Mouse (Mus musculus) splenic B cell, adult 2 months (primary cell): Measurements from ENCODE around the gene 6720489N17Rik.
A peak's percentile ranks its signal among the peaks of the same experiment; 100 is the strongest.
"Not testable (repeated sequence)": the region's sequence is repeated elsewhere in the genome, so short reads cannot be mapped to it uniquely, and the experiment has no call there.

ENCODE experiments used
- DNase-seq: peaks from one replicate; pipeline ENCODE4 v3.0.0-alpha.2; 2011; ENCODE audit warnings: low read depth, low spot score
- H3K27me3 ChIP-seq: 2 replicates; pipeline ENCODE4 v1.6.1; 2012; ENCODE audit warnings: mild to moderate bottlenecking, low read length, moderate library complexity, mixed read lengths; ENCODE audit not compliant: control insufficient read depth, poor library complexity, insufficient read depth, severe bottlenecking
- H3K36me3 ChIP-seq: 2 replicates; pipeline ENCODE4 v1.6.1; 2012; ENCODE audit warnings: mild to moderate bottlenecking, low read length, moderate library complexity, mixed read lengths; ENCODE audit not compliant: control insufficient read depth, poor library complexity, insufficient read depth, severe bottlenecking

Gene 6720489N17Rik

DNA sequence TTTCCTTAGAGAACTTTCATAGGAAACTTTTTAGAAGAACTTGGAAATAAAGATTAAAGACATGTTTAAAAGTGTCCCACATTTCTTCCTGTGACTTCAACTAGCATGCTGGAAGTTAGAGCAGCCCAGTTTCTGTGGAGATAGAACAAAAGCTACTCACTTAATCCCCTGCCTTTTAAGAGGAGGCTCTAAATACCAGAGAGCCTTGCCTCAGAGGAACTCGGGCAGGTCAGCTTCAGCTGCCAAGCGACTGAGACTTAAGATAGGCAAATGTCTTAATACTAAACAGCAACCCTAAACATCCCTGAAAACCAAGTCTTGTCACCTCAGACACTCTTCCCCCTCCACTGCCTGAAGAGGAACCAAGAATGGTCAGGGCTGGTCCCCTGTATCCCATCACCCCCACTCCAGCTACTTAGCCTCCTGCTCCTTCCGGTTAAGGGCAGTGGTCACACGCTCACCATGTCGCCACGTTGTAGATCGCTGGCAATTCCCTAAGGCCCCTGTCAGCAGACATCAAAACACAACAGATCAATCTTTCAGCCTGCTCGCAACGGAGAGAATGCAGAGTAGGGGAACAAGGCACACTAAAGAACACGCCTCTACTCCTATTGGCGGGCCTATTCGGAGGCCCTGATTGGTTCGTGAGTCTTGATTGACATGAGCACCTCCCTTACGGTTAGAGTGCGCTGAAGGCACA is at the start of gene 6720489N17Rik:
TSS of gene 6720489N17Rik (minus strand) at position 606 of the 700 bp plus-strand sequence.
- H3K27me3 ChIP-seq, H3K36me3 ChIP-seq: not testable (repeated sequence)
- DNase-seq, result peak; percentile 90

DNA sequence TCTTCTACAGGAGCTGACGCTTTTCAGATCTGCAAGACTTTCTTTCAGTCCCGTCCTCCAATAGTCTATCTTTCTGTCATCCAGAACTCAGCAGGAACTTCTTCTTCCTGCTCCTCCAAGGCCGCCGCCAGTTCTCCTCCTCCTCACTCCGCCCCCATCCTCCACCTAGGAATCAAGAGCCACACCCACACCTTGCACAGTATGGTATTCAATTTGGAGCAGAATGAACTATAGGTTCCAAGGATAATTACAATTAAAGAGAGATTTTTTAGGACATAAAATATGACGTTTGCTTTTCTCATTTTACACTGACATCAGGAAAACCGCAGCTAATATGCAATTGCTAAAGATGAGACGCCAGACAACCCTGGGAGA is 29.4 kb upstream of the 6720489N17Rik start:
- no peaks in the 10 kb centered on the region for H3K36me3 ChIP-seq
- H3K27me3 ChIP-seq, result no peaks in the 10 kb centered on the region
- no peak for DNase-seq

DNA sequence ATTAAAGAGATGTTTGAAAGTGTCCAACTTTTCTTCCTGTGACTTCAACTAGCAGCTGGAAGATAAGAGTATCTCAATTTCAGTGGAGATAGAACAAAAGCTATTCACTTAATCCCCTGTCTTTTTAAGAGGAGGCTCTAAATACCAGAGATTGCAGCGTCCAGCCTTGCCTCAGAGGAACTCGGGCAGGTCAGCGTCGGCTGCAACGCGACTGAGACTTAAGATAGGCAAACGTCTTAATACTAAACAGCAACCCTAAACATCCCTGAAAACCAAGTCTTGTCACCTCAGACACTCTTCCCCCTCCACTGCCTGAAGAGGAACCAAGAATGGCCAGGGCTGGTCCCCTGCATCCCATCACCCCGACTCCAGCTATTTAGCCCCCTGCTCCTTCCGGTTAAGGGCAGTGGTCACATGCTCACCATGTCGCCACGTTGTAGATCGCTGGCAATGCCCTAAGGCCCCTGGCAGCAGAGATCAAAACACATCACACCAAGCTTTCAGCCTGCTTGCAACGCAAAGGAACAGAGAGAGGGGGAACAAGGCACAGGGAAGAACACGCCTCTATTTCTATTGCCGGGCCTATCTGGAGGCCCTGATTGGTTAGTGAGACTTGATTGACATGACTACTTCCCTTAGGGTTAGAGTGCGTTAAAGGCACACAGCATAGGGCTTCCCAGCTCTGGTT is 28.8 kb upstream of the 6720489N17Rik start:
- H3K27me3 ChIP-seq, H3K36me3 ChIP-seq: not testable (repeated sequence)
- peak; percentile 87 for DNase-seq

GRCm38 (mm10) chr13:62627071-62627470 is 3.1 kb upstream of the 6720489N17Rik start:
- DNase-seq, result peak; percentile 81
- H3K36me3 ChIP-seq, H3K27me3 ChIP-seq: not testable (repeated sequence)

DNA sequence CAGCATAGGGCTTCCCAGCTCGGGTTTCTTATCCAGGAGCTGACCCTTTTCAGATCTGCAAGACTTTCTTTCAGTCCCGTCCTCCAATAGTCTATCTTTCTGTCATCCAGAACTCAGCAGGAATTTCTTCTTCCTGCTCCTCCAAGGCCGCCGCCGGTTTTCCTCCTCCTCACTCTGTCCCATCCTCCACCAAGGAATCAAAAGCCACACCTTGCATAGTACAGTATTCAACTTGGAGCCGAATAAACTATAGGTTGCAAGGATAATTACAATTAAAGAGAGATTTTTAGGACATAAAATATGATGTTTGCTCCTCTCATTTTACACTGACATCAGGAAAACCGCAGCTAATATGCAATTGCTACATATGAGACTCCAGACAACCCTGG is 289 bp upstream of the 6720489N17Rik start:
- DNase-seq, H3K27me3 ChIP-seq, H3K36me3 ChIP-seq: not testable (repeated sequence)

- DNase-seq, H3K27me3 ChIP-seq, H3K36me3 ChIP-seq: not testable (repeated sequence)
These were observed 6.5 kb downstream of the 6720489N17Rik start for GRCm38 (mm10) chr13:62617449-62617848.

DNA sequence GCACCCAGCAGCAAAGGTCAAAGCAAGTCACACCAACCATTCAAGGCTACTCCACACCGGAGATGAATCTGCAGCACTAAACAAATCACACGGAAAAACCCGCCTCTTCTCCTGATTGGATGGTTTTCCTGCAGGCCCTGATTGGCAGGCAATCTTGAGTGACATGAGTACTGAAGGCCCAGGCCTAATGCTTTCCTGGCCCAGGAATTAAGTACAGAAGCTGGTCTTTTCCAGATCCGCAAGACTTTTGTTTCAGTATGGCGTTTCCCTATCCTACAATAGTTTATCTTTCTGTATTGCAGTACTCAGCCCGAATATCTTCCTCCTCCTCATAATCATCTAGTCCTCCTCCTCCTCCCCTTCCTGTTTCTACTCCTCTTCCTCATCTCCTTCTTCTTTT is 52.9 kb downstream of the 6720489N17Rik start, which contains the start of gene Zfp934:
TSS of gene Zfp934 (minus strand) at position 101 of the 400 bp plus-strand sequence.
- not testable (repeated sequence) for H3K27me3 ChIP-seq, H3K36me3 ChIP-seq, DNase-seq

- H3K27me3 ChIP-seq, H3K36me3 ChIP-seq, DNase-seq: not testable (repeated sequence)
These were observed 62.3 kb downstream of the 6720489N17Rik start for GRCm38 (mm10) chr13:62561696-62562095.

DNA sequence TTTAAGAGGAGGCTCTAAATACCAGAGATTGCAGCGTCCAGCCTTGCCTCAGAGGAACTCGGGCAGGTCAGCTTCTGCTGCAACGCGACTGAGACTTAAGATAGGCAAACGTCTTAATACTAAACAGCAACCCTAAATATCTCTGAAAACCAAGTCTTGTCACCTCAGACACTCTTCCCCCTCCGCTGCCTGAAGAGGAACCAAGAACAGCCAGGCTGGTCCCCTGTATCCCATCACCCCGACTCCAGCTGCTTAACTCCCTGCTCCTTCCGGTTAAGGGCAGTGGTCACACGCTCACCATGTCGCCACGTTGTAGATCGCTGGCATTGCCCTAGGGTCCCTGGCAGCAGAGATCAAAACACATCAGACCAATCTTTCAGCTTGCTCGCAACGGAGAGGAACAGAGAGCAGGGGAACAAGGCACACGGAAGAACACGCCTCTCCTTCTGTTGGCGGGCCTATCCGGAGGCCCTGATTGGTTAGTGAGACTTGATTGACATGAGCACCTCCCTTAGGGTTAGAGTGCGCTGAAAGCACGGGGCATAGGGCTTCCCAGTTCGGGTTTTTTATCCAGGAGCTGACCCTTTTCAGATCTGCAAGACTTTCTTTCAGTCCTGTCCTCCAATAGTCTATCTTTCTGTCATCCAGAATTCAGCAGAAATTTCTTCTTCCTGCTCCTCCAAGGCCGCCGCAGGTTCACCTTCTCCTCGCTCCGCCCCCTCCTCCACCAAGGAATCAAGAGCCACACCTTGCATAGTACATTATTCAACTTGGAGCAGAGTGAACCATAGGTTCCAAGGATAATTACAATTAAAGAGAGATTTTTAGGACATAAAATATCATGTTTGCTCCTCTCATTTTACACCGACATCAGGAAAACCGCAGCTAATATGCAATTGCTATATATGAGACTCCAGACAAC is 65.5 kb downstream of the 6720489N17Rik start, which contains the start of gene Zfp935:
TSS of gene Zfp935 (minus strand) at position 323 of the 922 bp plus-strand sequence.
- peak; percentile 28 for DNase-seq
- H3K36me3 ChIP-seq, H3K27me3 ChIP-seq: not testable (repeated sequence)
